Mouse (Mus musculus) thymus, adult 2 months (tissue): ENCODE data around the gene Dgki. TPM values are rescaled to one million over a fixed set of nuclear protein-coding genes. Genes with fewer than 3 reads are reported as not detected.

Source experiments
- DNase-seq: peaks from one replicate; pipeline ENCODE4 v3.0.0; 2021
- H3K27ac ChIP-seq: fragments of 200-500 bp; 2 replicates; pipeline ENCODE4 v1.5.1; 2012; ENCODE audit warnings: low read length, control low read depth; ENCODE audit not compliant: control insufficient read depth, insufficient read depth
- H3K27me3 ChIP-seq: fragments of 200-500 bp; 2 replicates; pipeline ENCODE4 v1.6.1; 2012; ENCODE audit warnings: mild to moderate bottlenecking, low read length, moderate library complexity, mixed read lengths; ENCODE audit not compliant: control insufficient read depth, insufficient read depth
- H3K36me3 ChIP-seq: fragments of 200-500 bp; 2 replicates; pipeline ENCODE4 v1.6.1; 2012; ENCODE audit warnings: mild to moderate bottlenecking, low read length, moderate library complexity; ENCODE audit not compliant: control insufficient read depth, insufficient read depth
- H3K4me1 ChIP-seq: fragments of 200-500 bp; replicated peaks from 2 replicates; pipeline ENCODE4 v1.6.1; 2012; ENCODE audit warnings: low read length; ENCODE audit not compliant: control insufficient read depth, insufficient read depth
- H3K4me3 ChIP-seq: fragments of 200-500 bp; 2 replicates; pipeline ENCODE4 v1.5.1; 2012; ENCODE audit warnings: mild to moderate bottlenecking, low read length, control low read depth, moderate library complexity; ENCODE audit not compliant: control insufficient read depth, insufficient read depth
- CTCF ChIP-seq: fragments of 200-500 bp; IDR thresholded peaks from 2 replicates; pipeline ENCODE4 v1.5.1; 2012; ENCODE audit warnings: mild to moderate bottlenecking, control low read depth, low read length, moderate library complexity, borderline replicate concordance; ENCODE audit not compliant: control insufficient read depth, poor library complexity, insufficient read depth; ENCODE audit errors: extremely low read depth
- POLR2A ChIP-seq: fragments of 200-500 bp; IDR thresholded peaks from 2 replicates; pipeline ENCODE4 v1.6.1; 2012; ENCODE audit warnings: mild to moderate bottlenecking, low read length, control low read depth, moderate library complexity; ENCODE audit not compliant: control insufficient read depth, poor library complexity, insufficient read depth; ENCODE audit errors: extremely low read depth
- WGBS: fragments of 180-500 bp; shearing (Covaris S2); methylation state at CpG from one replicate; pipeline ENCODE4 v1.1.7; 2018; 5-methylcytosine and 5-hydroxymethylcytosine counted together
- polyA plus RNA-seq: library from polyadenylated mRNA; depleted of rRNA; stranded (reverse); fragments of >200 nt; gene quantifications from 2 replicates; pipeline ENCODE4 v1.2.3, GENCODE M21; 2012

Dgki gene
- polyA plus RNA-seq, 1 experiment = 0.15 TPM

DNA sequence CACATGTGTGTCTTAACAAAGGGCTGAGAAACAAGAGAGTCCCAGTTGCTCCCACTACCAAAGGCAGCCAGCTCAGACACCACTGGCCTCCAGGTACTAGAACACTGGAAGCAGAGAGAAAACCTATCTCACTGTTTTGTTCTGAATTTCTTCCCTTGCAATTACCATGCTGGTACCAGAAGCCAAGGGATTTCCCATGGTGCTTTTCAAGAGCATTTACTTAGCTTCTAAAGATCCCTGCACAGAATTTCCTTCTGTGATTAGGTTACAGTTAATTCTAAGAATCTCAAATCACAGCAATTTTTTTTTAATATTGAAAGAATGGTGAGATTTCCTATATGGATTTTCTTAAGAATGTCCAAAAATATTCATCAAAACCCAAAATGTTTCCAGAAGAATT, 458.8 kb downstream of the Dgki start:
- no peak for DNase-seq
- H3K4me3 ChIP-seq = no peak overlapping the region
- no peak for TF ChIP-seq CTCF
- no peak for TF ChIP-seq POLR2A

DNA sequence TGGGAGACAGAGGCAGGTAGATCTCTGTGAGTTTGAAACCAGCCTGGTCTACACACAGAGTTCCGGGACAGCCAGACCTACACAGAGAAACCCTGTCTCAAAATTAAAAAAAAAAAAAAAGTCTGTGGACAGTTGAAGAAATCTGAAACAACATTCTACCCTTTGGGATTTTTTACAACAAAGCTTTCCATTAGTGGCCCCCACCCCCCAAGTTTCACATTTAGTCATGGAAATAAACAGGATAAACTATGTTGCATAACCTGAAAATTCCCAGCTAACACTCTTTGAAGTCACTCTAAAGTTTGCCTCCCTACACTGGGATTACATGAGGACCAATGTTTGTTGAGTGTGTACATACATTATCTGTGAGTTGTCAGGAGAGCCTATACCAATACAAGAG, 461.2 kb downstream of the Dgki start:
- H3K4me1 ChIP-seq = no peaks in the 10 kb centered on the region
- no peak for TF ChIP-seq CTCF
- TF ChIP-seq POLR2A = no peak
- no peak for DNase-seq
- no peak overlapping the region for H3K4me3 ChIP-seq
- H3K27ac ChIP-seq = no peak overlapping the region
- H3K36me3 ChIP-seq = no peaks in the 10 kb centered on the region
- 98% methylated on average over 1 of the region's 1 CpGs for WGBS
- no peaks in the 10 kb centered on the region for H3K27me3 ChIP-seq

More for the DNA sequence above, 458.8 kb downstream of the Dgki start:
- Histone ChIP-seq H3K27me3 (no peaks in the 10 kb centered on the region), H3K4me1 (no peaks in the 10 kb centered on the region), H3K36me3 (no peaks in the 10 kb centered on the region), H3K27ac (no peak overlapping the region)

DNA sequence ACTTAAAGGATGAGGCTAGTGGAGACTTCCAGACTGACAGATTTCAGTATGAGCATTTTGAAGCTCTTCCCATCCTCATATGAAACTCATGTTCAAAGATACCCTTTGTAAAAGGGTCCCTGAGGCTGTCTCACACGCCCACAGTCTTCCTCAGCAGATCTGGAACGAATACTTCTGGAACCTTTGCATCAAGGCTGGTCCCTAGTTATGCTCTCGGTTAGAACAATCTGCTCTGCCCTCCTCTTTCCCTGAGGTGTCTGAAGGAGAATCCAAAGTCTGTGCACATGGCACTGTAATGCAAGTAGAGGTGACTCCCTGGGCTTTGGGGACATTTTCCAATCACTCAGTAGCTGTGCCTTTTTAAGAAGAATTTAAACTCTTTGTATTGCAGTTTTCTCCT, 464.6 kb downstream of the Dgki start:
- H3K27me3 ChIP-seq = no peaks in the 10 kb centered on the region
- no peak overlapping the region for H3K4me3 ChIP-seq
- TF ChIP-seq CTCF (no peak), POLR2A (no peak)
- no peak overlapping the region for H3K27ac ChIP-seq
- H3K4me1 ChIP-seq = no peaks in the 10 kb centered on the region
- H3K36me3 ChIP-seq = no peaks in the 10 kb centered on the region
- DNase-seq = no peak
- WGBS = 83% methylated on average over 3 of the region's 3 CpGs

DNA sequence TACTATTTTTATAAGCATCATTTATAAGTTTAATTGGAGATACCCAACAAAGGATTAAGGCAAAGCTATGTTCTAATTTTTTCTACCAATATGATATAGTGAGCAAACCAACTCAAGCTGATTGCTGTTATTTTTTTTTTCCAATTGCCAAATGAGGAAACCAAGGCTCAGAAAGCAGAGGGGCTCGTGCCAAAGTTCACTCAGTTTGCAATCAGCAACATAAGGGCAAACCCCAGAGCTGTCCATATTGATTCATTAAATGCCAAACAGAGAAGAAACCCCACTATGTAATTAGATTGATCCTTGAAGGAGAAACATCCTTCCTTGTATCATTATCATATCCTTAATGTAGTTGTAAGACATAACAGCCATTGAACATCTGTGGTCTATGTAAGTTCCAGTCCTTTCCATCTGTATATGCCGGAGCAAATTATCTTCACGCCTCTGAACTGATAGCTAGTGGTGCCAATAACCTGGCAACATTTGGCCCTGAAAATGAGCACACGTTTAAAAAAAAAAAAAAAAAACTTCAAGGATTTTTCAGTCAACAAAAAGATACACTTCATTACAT, 465.2 kb downstream of the Dgki start:
- H3K4me3 ChIP-seq = no peak overlapping the region
- no peaks in the 10 kb centered on the region for H3K36me3 ChIP-seq
- no peak for TF ChIP-seq POLR2A
- TF ChIP-seq CTCF = no peak
- no peak for DNase-seq
- H3K27me3 ChIP-seq = no peaks in the 10 kb centered on the region
- 87% methylated on average over 4 of the region's 4 CpGs for WGBS
- no peak overlapping the region for H3K27ac ChIP-seq
- H3K4me1 ChIP-seq = no peaks in the 10 kb centered on the region

DNA sequence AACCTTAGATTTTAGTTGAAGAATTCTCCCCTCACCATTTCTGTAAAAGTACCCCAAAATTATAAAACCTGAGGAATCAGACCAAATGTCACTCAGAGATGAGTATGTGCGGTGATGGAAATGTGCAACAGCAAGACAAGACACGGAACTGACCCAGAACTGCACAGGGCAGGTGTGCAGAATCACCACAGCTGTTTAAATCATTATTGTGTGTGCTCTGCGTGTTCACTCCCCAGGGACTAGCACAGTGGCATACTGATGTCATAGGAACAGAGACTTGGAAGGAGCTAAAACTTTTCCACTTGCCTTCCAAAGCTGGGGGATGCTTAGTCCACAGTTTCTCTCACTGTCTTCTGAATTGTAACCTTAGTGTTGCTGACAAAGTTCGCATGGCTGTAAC, 467.3 kb downstream of the Dgki start:
- Histone ChIP-seq H3K4me3 (no peak overlapping the region), H3K36me3 (no peaks in the 10 kb centered on the region), H3K27ac (no peak overlapping the region), H3K4me1 (no peaks in the 10 kb centered on the region), H3K27me3 (no peaks in the 10 kb centered on the region)
- 88% methylated on average over 4 of the region's 4 CpGs for WGBS
- TF ChIP-seq POLR2A (no peak), CTCF (no peak)
- no peak for DNase-seq

GRCm38 (mm10) chr6:36832207-36832606, 467.8 kb downstream of the Dgki start:
- no peak for TF ChIP-seq POLR2A
- Histone ChIP-seq H3K27me3 (no peaks in the 10 kb centered on the region), H3K4me1 (no peaks in the 10 kb centered on the region), H3K27ac (no peak overlapping the region), H3K4me3 (no peak overlapping the region), H3K36me3 (no peaks in the 10 kb centered on the region)
- no peak for DNase-seq
- 91% methylated on average over 2 of the region's 2 CpGs for WGBS

DNA sequence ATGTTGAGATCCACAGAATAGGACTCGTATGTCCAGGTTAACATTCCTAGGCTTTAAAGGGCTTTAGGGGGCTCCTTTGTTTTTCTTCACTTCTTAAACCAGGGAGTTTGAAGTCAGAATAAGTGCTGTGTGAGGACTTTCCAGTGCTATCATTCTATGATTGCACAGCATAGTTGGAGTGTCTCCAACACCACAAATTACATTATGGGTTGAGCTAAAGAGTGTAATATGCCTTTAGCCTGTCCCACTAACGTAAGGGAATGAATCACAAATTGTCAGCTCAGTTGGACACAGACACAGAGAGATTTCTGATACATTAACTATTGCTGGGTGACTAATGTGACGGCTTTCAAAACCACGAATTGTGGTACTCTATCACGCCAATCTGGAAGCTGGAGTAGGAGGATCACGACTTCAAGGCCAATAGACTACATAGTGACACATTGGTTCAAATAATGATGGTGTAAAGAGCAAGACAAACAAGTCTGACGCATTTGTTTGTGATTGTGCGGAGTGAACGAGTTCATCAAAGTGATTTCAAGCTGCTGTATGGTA, 469.5 kb downstream of the Dgki start:
- no peaks in the 10 kb centered on the region for H3K4me1 ChIP-seq
- no peak for DNase-seq
- H3K27me3 ChIP-seq = no peaks in the 10 kb centered on the region
- TF ChIP-seq POLR2A (no peak), CTCF (no peak)
- H3K4me3 ChIP-seq = no peak overlapping the region
- 85% methylated on average over 9 of the region's 9 CpGs for WGBS
- no peaks in the 10 kb centered on the region for H3K36me3 ChIP-seq
- no peak overlapping the region for H3K27ac ChIP-seq
